Mouse (Mus musculus): ENCODE measurements at regions not wholly inside any gene's neighbourhood (a gene's known extent, or its start where the extent isn't known, plus 50 kb on each side); places are given as distances from the start of the nearest gene placed in this dataset.

DNA sequence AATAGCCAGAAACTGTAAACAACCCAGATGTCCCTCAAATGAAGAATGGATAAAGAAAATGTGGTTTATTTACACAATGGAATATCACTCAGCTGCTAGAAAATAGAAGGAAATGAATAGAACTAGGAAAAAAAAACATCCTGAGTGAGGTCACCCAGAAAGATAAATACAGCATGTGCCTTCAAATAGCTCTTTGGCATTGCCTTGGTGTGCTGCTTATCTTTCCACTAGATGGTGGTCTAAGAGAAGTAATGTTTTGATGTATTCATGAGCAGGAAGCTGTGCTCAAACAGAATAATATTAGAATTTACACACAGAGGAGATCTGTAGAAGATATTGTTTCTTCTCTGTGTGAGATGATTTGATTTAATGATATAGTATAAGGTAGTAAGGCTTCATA, 78.8 kb downstream of the Zfp619 start:
- no peak for DNase-seq

DNA sequence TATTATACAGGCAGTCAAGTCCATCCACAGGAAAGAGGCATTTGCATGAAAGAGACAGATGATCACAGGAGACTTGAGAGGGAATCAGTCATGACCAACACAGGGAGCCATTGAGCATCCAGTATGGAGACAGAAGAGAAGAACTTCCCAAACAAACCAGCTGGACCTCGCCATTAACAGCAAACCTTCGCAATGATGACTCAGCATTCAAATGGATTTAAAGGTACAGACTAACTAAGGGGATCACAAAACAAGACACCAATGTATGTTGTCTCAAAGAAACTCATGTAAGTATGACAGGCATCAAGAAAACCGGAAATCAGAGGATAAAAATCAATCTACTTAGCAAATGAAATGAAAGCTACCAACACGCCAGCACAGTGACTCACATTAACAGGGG, 96.2 kb downstream of the Zfp619 start:
- no peak for DNase-seq

DNA sequence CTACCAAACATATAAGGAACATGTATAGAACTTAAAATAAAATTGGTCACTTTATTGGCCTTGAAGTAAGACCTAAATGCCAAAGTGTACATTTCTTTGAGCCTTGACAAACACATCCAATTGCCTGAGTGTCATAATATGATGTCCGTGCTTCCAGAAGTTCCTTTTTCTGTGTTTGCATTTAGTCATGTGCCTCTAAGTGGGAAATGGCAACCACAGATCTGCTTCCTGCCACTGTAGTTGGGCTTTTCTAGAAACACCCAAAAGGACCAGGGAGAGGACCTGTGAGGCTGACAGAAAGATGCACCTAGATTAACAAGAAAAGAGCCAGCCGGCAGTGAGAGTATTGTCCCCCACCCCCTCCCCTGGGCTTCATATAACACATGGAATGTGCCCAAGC, 97.5 kb downstream of the Zfp619 start:
- DNase-seq, result no peak

DNA sequence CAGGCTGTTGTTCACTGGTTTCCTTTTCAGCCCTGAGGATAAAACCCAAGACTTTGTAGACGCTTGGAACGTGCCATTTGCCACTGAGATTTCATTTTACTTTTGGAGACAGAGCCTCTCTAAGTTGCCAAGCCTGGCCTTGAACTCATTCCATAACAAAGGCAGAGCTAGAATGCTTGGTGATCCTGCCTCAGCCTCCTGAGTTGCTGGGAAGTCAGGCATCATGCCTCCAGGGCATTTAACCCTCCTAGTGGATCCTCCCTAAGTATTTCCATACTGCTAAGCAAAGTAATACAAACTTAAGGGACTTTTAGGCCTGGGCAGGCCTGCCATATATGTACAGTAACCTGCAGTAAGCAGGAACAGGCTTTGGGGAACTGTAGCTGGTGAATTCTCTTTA, 104.2 kb downstream of the Zfp619 start:
- no peak for DNase-seq

GRCm38 (mm10) chr7:39632836-39633235, 115.3 kb downstream of the Zfp619 start:
- DNase-seq, result no peak

GRCm38 (mm10) chr7:39642333-39642732, 124.8 kb downstream of the Zfp619 start:
- no peak for DNase-seq

DNA sequence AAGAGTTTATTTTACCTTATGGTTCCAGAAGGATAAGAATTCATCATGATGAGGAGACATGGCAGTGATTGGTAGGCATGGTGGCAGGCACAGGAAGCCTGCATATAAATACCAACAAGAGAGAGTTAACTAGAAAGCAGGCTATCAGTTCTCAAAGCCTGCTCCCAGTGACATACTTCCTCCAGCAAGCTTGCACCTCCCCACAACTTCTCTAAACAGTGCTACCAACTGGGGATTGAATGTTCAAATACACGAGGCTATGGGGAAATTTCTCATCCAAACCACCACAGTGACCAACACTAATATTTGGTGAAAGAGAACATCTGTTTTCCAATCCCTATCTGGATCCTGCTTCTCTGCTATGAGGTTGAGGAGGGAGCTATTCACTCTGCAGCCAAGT, 125.8 kb downstream of the Zfp619 start:
- DNase-seq, result no peak

DNA sequence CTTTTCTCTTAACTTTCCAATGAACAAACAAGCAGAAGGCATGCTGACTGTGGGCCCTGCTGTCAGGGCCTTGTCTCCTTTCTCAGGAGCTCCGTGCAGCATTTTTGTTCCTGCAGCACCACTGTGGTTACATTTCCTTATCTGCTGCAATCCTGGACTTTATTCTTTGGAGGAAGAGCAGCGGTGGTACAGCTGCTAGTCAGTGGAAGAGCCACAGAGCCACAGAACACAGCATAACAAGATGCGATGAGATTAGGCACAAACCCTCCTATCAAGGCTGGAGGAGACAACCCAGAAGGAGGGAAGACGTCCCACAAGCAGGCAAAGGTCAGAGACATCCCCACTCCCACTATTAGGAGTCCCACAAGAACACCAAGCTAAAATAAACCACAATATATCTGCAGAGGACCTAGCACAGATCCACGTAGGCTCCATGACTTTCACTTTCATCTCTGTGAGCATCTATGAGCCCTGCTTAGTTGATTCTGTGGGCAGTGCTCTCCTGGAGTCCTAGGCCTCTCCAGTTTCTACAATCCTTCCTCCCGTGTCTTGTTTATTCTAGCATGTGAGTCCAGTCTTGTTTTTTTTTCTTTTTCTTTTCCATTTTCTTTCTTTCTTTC, 133.0 kb downstream of the Zfp619 start:
- no peak for DNase-seq

DNA sequence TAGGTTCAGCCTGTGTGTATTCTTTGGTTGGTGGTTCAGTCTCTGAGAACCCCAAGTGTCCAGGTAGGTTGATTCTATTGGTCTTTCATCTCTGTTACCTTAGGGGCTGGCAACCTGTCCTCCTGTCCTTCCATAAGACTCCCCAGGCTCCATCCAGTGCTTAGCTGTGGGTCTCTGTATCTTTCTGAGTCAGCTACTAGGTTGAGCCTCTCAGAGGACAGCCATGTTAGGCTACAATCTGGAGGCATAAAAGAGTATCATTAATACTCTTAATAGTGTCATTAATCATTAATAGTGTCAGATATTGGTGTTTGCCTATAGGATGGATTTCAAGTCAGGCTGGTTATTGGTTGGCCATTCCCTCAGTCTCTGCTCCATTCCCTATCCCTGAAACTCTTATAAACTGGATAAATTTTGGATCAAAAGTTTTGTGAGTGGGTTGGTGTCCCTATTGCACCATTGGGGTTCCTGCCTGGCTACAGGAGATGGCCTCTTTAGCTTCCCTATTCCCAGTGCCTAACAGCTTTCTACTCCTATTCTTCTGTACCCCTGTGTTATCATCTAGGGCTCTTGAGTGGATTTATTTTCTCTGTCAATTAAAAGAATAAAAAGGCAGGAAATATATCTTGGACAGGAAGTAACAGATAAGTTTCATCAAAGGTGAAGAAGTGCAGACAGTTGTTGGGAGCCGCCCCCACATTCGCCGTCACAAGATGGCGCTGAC, 137.2 kb downstream of the Zfp619 start:
- DNase-seq, result no peak

- DNase-seq, result peak; percentile 20
Measured at GRCm38 (mm10) chr7:39655287-39655652, 137.7 kb downstream of the Zfp619 start.

DNA sequence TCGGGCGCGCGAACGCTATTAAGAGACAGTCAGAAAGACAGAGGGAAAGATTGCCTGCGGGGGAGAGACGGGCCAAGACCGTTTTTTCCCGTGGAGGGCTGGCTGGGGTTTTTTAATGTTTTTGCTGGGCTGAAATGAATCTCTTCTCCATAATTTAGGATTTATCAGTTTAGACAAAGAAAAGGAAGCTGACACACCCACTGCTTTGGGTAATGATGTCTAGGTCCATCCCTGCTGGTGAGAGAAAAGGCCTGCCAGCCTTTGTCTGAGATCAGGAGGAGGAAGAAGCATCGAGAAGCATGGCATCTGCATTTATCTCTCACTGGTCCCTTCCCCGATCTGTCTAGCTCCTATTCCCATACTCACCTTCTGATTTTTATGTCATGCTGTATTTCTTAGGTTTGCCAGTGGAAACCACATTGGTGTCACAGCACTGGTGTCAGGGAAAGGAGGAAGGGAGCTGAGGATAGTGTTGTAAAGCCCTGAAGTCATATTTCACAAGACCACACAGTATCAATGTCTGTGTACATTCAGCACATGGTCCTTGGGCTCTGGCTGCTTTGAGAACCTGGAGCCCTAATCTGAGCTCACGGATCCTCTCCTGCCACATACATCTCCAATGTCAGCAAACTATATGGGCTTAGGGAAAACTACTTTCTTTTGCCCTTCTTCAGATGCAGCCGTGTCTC, 138.3 kb downstream of the Zfp619 start:
- no peak for DNase-seq

GRCm38 (mm10) chr7:39659597-39659996, 142.0 kb downstream of the Zfp619 start:
- no peak for DNase-seq

GRCm38 (mm10) chr7:39675124-39675846, 157.7 kb downstream of the Zfp619 start:
- DNase-seq, result no peak

DNA sequence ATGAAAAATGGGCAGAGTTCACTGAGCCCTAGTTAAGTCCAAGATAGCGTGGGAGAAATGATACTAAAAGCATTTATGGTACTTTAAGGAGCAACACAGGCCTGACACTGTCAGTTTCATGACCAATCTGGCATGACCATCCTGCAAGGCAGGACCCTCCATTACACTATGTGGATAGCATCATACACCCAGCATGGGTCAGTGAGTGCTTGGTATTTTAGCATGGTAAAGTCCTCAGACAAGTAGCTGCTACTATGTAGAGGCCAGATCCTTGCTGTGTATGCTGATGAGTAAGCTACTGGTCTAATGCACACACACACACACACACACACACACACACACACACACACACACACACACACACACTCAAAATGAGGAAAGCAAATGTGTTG, 158.3 kb downstream of the Zfp619 start:
- DNase-seq, result no peak

- no peak for DNase-seq
Measured at GRCm38 (mm10) chr7:39680411-39680810, 162.8 kb downstream of the Zfp619 start.

GRCm38 (mm10) chr7:39696589-39696988, 179.0 kb downstream of the Zfp619 start:
- DNase-seq, result no peak

DNA sequence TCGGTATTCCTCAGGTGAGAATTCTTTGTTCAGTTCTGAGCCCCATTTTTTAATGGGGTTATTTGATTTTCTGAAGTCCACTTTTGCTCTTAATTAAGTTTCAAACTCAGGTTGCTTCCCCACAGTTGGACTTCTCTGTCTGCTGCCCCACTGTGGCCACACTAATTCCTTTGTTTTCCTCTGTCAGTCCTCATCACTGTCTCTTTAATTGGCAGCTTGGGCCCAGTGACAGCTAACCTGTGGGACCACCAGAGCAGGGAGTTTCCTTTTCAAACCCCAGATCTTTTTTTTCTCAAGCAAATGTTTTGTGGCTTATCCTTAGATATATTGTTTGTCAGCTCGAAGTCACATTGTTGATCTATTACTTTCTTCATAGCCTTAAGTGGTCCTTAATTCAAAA, 183.9 kb downstream of the Zfp619 start:
- DNase-seq, result no peak

DNA sequence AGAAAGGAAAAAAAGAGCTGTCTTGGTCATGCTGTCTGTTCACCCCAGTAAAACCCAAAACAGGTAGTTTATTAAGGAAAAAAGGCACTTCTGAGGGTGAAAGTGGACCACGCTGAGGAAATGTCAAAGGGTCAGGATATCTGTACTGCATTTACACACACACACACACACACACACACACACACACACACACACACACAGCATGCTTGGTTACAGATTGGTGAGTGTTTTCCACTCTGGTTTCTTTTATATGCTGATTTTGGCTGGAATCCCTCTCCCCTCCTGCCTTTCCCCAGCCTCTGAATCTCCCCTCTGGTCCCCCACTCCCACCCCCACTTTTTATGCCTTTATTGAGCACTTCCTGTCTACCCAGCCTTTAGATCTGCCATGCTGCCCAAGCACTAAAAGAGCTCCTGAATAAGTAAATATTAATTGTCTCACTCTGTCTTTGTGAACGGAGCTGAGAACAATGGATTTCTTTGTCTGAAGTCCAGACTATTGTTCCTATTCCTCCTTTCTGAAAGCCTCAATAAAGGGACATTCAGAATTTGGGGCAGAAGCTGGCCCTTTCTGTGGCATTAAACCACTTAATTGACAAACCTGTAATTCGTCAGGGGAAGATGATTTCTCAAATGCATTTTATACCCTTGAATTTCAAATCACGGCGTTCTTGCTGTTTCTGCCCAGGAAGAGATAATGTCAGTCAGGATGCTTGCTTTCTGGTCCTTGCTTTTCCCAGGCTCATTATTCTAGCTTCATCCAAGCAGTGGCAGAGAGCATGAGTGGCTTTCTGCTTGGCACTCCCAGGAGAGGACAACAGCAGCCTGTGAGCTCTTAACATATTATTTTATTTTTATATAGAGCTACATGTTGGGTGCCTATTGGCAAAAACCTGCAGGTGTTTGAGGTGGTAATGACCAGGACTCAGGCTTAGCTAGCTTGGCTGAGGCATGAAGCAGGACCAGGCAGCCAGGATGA, 187.8 kb downstream of the Zfp619 start:
- no peak for DNase-seq

GRCm38 (mm10) chr7:39706606-39707005, 189.0 kb downstream of the Zfp619 start:
- DNase-seq, result no peak

GRCm38 (mm10) chr7:39716340-39717150, 199.0 kb downstream of the Zfp619 start:
- no peak for DNase-seq
